Mouse (Mus musculus): Measurements from ENCODE around the gene Gm11549. TPM values are rescaled to one million over a fixed set of nuclear protein-coding genes. Genes with fewer than 3 reads are reported as not detected.

The Gm11549 gene
- polyA plus RNA-seq, 1 experiment: 0.19 TPM

- Histone ChIP-seq H3K27me3 (ENCODE audit: control insufficient read depth, insufficient read depth, low read length) (no peaks in the 10 kb centered on the region), H3K4me3 (ENCODE audit: control insufficient read depth, low read depth, low read length) (no peak overlapping the region), H3K27ac (ENCODE audit: control insufficient read depth, insufficient read depth, low read depth, low read length) (no peak overlapping the region), H3K4me1 (ENCODE audit: control insufficient read depth, insufficient read depth, low read length) (no peaks in the 10 kb centered on the region), H3K36me3 (ENCODE audit: control insufficient read depth, insufficient read depth, low read length) (no peaks in the 10 kb centered on the region)
- TF ChIP-seq POLR2A (IDR thresholded peaks at IDR 0.05; ENCODE audit: control insufficient read depth, low read depth, low read length): no peak
- TF ChIP-seq CTCF (IDR thresholded peaks at IDR 0.05; ENCODE audit: control insufficient read depth, insufficient read depth, insufficient replicate concordance, low read depth, low read length): no peak
Measured at GRCm38 (mm10) chr3:36484292-36484691, 37.3 kb downstream of the Gm11549 start.

DNA sequence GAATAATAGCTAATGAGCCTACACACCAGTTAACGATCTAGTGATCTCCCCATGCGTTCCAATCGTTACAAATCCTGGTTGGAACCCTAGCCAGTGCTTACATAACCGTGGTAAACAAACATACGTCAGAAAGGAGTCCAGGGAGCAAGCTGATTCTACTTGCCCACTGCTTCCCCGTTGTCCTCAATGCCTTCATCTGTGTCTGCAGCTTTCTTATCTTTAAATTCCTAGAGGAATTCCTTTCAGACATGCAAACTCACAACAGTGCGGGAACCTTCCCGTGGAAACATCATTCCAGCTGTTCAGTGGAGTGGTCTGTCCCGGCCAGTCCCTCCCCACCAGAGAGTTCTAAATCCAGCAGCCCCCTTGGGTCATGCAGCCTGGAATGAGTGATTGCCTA lies 38.7 kb downstream of the Gm11549 start:
- Histone ChIP-seq H3K4me3 (ENCODE audit: control insufficient read depth, low read depth, low read length) (no peak overlapping the region), H3K27ac (ENCODE audit: control insufficient read depth, insufficient read depth, low read depth, low read length) (no peak overlapping the region; the same call in 1 of the 2 replicates), H3K36me3 (ENCODE audit: control insufficient read depth, insufficient read depth, low read length) (no peaks in the 10 kb centered on the region), H3K4me1 (ENCODE audit: control insufficient read depth, insufficient read depth, low read length) (no peaks in the 10 kb centered on the region), H3K27me3 (ENCODE audit: control insufficient read depth, insufficient read depth, low read length) (no peaks in the 10 kb centered on the region)
- TF ChIP-seq CTCF (IDR thresholded peaks at IDR 0.05; ENCODE audit: control insufficient read depth, insufficient read depth, insufficient replicate concordance, low read depth, low read length) (no peak), POLR2A (IDR thresholded peaks at IDR 0.05; ENCODE audit: control insufficient read depth, low read depth, low read length) (no peak)

DNA sequence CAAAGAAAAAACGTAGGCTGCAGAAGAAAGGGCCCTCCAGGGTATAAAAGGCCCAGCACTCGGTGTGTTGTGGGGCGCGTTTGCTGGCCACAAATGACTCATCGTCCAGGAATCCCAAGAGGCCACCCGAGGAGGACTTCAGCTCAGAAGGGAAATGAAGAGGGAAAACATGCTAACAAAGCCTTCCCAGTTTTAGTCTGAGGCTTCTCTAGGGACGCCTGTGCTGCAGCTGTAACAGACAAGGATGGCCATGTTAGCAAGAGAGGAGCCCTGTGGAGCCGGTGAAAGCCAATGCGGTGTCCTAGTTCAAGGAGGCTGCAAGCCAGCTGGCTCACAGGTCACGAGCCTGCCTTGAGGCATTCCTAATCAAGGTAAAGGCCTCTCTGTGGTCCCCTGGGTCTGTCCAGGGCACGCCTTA lies 39.8 kb downstream of the Gm11549 start:
- TF ChIP-seq CTCF (IDR thresholded peaks at IDR 0.05; ENCODE audit: control insufficient read depth, insufficient read depth, insufficient replicate concordance, low read depth, low read length) (no peak), POLR2A (IDR thresholded peaks at IDR 0.05; ENCODE audit: control insufficient read depth, low read depth, low read length) (no peak)
- Histone ChIP-seq H3K36me3 (ENCODE audit: control insufficient read depth, insufficient read depth, low read length) (no peaks in the 10 kb centered on the region), H3K4me1 (ENCODE audit: control insufficient read depth, insufficient read depth, low read length) (no peaks in the 10 kb centered on the region), H3K27me3 (ENCODE audit: control insufficient read depth, insufficient read depth, low read length) (no peaks in the 10 kb centered on the region), H3K4me3 (ENCODE audit: control insufficient read depth, low read depth, low read length) (no peak overlapping the region), H3K27ac (ENCODE audit: control insufficient read depth, insufficient read depth, low read depth, low read length) (peak overlapping the region; percentile 23; the same call in 1 of the 2 replicates)

GRCm38 (mm10) chr3:36480486-36480885 lies 41.1 kb downstream of the Gm11549 start:
- no peak overlapping the region for H3K27ac ChIP-seq (ENCODE audit: control insufficient read depth, insufficient read depth, low read depth, low read length)
- TF ChIP-seq POLR2A (IDR thresholded peaks at IDR 0.05; ENCODE audit: control insufficient read depth, low read depth, low read length) (no peak), CTCF (IDR thresholded peaks at IDR 0.05; ENCODE audit: control insufficient read depth, insufficient read depth, insufficient replicate concordance, low read depth, low read length) (no peak)

GRCm38 (mm10) chr3:36478776-36479175 lies 42.8 kb downstream of the Gm11549 start:
- no peak overlapping the region for H3K27ac ChIP-seq (ENCODE audit: control insufficient read depth, insufficient read depth, low read depth, low read length)
- no peak overlapping the region for H3K4me3 ChIP-seq (ENCODE audit: control insufficient read depth, low read depth, low read length)
- H3K27me3 ChIP-seq (ENCODE audit: control insufficient read depth, insufficient read depth, low read length): no peaks in the 10 kb centered on the region
- peaks cover 6% of the 10 kb centered on the region for H3K4me1 ChIP-seq (ENCODE audit: control insufficient read depth, insufficient read depth, low read length)
- no peaks in the 10 kb centered on the region for H3K36me3 ChIP-seq (ENCODE audit: control insufficient read depth, insufficient read depth, low read length)
- no peak for TF ChIP-seq POLR2A (IDR thresholded peaks at IDR 0.05; ENCODE audit: control insufficient read depth, low read depth, low read length)
- no peak for TF ChIP-seq CTCF (IDR thresholded peaks at IDR 0.05; ENCODE audit: control insufficient read depth, insufficient read depth, insufficient replicate concordance, low read depth, low read length)

More at GRCm38 (mm10) chr3:36480486-36480885, 41.1 kb downstream of the Gm11549 start:
- Histone ChIP-seq H3K4me1 (ENCODE audit: control insufficient read depth, insufficient read depth, low read length) (peaks cover 4% of the 10 kb centered on the region), H3K27me3 (ENCODE audit: control insufficient read depth, insufficient read depth, low read length) (no peaks in the 10 kb centered on the region), H3K4me3 (ENCODE audit: control insufficient read depth, low read depth, low read length) (no peak overlapping the region), H3K36me3 (ENCODE audit: control insufficient read depth, insufficient read depth, low read length) (no peaks in the 10 kb centered on the region)

- H3K27ac ChIP-seq (ENCODE audit: control insufficient read depth, insufficient read depth, low read depth, low read length): peak overlapping the region; percentile 50; the same call in 1 of the 2 replicates
- H3K27me3 ChIP-seq (ENCODE audit: control insufficient read depth, insufficient read depth, low read length): no peaks in the 10 kb centered on the region
- H3K4me3 ChIP-seq (ENCODE audit: control insufficient read depth, low read depth, low read length): peak overlapping the region; percentile 49
- no peak for TF ChIP-seq CTCF (IDR thresholded peaks at IDR 0.05; ENCODE audit: control insufficient read depth, insufficient read depth, insufficient replicate concordance, low read depth, low read length)
- no peak for TF ChIP-seq POLR2A (IDR thresholded peaks at IDR 0.05; ENCODE audit: control insufficient read depth, low read depth, low read length)
- peaks cover 8% of the 10 kb centered on the region for H3K4me1 ChIP-seq (ENCODE audit: control insufficient read depth, insufficient read depth, low read length)
- no peaks in the 10 kb centered on the region for H3K36me3 ChIP-seq (ENCODE audit: control insufficient read depth, insufficient read depth, low read length)
Measured at GRCm38 (mm10) chr3:36476261-36477155, 45.1 kb downstream of the Gm11549 start.

DNA sequence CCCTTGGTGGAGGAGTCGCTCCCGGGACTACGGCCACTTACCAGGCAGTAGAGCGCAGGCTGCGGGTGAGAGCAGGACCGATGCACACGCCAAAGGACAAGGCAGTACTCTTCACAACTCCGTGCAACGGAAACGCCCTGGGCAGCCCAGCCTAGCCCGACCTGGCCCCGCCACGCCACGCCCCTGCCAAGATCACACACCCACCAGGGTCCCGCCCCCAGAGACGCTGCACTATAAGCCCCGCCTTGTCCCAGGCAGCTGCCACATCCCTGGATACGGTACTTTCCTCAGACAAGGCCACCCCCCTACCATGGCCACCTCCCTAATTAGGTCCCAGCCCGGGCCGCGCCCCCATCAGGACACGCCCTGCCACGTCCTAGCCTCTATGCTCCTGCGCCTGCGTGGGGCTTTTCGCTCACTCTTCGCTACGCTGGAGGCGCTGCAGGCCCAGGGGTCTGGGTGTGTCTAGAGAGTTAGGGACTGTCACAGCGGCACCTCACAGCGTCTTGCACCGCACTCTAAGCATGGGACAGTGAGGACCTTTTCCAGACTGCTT lies 46.0 kb downstream of the Gm11549 start, which contains the start of the genes Anxa5 and 1810062G17Rik:
TSS of gene Anxa5 (minus strand) at position 363 of the 556 bp plus-strand sequence.
TSS of gene 1810062G17Rik (plus strand) at position 406 of the 556 bp plus-strand sequence.
- H3K27ac ChIP-seq (ENCODE audit: control insufficient read depth, insufficient read depth, low read depth, low read length): peak within 1 kb of the TSS; percentile 65
- no peaks in the 10 kb centered on the region for H3K27me3 ChIP-seq (ENCODE audit: control insufficient read depth, insufficient read depth, low read length)
- H3K4me1 ChIP-seq (ENCODE audit: control insufficient read depth, insufficient read depth, low read length): peaks cover 8% of the 10 kb centered on the region
- peak within 1 kb of the TSS; percentile 90 for H3K4me3 ChIP-seq (ENCODE audit: control insufficient read depth, low read depth, low read length)
- no peaks in the 10 kb centered on the region for H3K36me3 ChIP-seq (ENCODE audit: control insufficient read depth, insufficient read depth, low read length)
- TF ChIP-seq POLR2A (IDR thresholded peaks at IDR 0.05; ENCODE audit: control insufficient read depth, low read depth, low read length) (peak; percentile 81), CTCF (IDR thresholded peaks at IDR 0.05; ENCODE audit: control insufficient read depth, insufficient read depth, insufficient replicate concordance, low read depth, low read length) (peak; percentile 36; the same call in 1 of the 2 replicates)
